Mouse (Mus musculus): ENCODE measurements at regions not wholly inside any gene's neighbourhood (a gene's known extent, or its start where the extent isn't known, plus 50 kb on each side); places are given as distances from the start of the nearest gene placed in this dataset.

- TF ChIP-seq POLR2A (IDR thresholded peaks at IDR 0.05; ENCODE audit: borderline replicate concordance, control insufficient read depth, low read depth, low read length), result no peak
- no peak for TF ChIP-seq CTCF (IDR thresholded peaks at IDR 0.05; ENCODE audit: control insufficient read depth, insufficient read depth, low read length)
Measured at GRCm38 (mm10) chr3:136444598-136444997, 118.7 kb upstream of the Bank1 start.

Measured in bone marrow, adult 2 months (tissue).